Mouse (Mus musculus): Measurements from ENCODE around the gene 1700008O03Rik.

1700008O03Rik gene

GRCm38 (mm10) chr7:44385720-44386119, at the start of gene 1700008O03Rik:
1700008O03Rik (minus strand) TSS chr7:44385820.
- no peak for TF ChIP-seq GATA4 (IDR thresholded peaks at IDR 0.05; ENCODE audit: insufficient replicate concordance, low read length)

DNA sequence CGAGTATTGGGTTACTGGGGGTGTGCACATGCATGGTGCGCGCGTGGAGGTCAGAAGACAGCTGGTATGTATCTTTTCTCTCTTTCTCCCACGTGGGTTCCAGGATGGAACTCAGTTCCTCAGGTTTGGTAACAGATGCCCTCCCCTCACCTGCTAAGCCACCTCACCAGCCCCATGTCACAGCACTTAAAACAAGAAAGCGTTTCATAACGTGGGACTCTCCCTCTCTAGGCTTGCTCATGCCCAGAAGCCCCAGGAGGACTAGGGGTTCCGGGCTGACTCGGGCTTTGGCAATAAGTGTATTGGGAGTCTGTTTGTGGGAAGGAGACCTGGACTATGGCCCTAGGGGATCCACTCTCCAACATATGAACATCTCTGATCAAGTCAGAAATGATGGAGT, 48.5 kb upstream of the 1700008O03Rik start:
- no peak for TF ChIP-seq GATA4 (IDR thresholded peaks at IDR 0.05; ENCODE audit: insufficient replicate concordance, low read length)

GRCm38 (mm10) chr7:44433371-44433770, 47.8 kb upstream of the 1700008O03Rik start:
- no peak for TF ChIP-seq GATA4 (IDR thresholded peaks at IDR 0.05; ENCODE audit: insufficient replicate concordance, low read length)

GRCm38 (mm10) chr7:44432550-44432949, 46.9 kb upstream of the 1700008O03Rik start:
- TF ChIP-seq GATA4 (IDR thresholded peaks at IDR 0.05; ENCODE audit: insufficient replicate concordance, low read length): no peak

DNA sequence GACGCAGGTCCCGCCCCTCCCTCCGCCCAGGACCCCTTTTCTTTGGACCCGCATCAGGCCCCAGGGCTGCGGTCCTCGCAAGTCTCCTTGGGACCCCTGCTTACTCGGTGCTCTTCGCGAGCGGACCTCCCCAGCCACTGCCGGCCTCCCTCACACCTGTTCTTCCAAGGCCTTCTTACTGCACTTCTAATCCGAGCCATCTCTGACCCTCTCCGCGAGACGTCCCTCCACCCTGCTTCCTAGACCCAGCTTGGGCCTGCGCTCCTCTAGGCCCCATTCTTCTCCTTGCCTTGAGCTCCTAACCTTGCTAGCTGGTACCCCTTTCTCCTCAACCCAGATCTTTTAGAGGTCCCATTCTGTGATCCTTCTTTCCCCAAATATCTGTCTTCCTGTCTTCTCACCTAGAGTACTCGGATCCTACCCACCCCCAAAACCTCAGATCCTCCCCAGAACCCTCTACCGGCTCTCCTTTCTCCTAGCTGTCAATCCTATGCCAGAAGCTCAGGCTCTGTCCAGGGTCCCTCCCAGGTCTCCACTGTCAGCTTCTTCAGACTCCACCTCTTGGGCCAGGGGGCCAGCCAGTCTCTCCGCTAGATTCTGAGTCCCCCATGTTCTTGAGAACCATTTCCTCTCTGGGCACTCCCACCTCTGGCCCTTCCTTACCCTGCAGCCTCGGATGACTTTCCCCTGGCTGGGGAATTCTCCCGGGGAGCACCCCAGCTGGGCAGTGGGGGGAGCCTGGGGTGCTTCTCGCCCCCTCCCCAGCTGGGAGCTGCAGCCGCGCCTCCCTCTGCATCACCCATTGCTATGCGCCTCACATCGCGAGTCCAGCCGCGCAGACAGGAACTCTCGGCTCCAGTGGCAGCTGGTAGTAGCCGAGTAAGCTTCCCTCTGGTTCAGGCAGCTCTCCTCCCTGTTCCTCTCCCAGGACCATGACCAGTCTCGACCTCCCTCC, 44.2 kb upstream of the 1700008O03Rik start:
- TF ChIP-seq GATA4 (IDR thresholded peaks at IDR 0.05; ENCODE audit: insufficient replicate concordance, low read length): no peak

GRCm38 (mm10) chr7:44428968-44429521, 43.4 kb upstream of the 1700008O03Rik start, which contains the start of gene Lrrc4b:
Lrrc4b (plus strand) TSS chr7:44429018.
- no peak for TF ChIP-seq GATA4 (IDR thresholded peaks at IDR 0.05; ENCODE audit: insufficient replicate concordance, low read length)

DNA sequence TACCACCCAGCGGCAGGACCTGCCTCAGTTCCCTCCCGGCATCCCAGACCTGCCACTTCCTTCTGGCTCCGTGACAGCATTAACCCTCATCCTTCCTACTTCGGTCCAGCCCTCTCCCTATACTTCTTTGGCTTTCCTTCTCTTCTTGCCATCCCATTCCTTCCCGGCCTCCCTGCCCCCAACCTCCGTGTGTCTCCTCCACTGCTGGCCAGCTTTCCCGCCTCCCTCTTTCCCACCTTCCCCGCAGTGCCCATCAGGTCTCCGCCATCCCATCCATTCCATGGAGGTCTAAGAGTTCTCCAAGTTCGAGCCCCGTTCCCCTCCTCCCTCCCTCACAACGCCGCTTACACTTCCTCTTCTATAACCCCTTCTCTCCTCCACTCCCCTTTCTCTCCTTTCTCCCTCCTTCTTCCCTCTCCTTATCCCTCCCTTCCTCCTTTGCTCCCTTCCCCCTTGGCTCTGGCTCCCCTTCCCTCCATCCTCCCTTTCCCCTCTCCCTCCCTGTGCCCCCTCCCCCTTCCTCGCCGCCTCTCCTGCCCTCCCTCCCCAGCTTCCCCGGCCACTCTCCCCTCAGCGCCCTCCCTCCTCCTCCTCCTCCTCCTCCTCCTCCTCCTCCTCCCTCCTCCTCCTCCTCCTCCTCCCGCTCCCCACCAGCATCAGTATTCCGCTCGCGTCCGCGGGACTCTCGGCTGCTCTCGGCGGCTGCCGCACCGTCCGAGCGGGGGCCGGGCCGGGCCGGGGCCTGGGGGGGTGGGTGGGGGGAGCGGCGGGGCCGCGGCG, 42.7 kb upstream of the 1700008O03Rik start:
- TF ChIP-seq GATA4 (IDR thresholded peaks at IDR 0.05; ENCODE audit: insufficient replicate concordance, low read length): no peak

- no peak for TF ChIP-seq GATA4 (IDR thresholded peaks at IDR 0.05; ENCODE audit: insufficient replicate concordance, low read length)
These were observed 42.0 kb upstream of the 1700008O03Rik start for GRCm38 (mm10) chr7:44427666-44428065.

DNA sequence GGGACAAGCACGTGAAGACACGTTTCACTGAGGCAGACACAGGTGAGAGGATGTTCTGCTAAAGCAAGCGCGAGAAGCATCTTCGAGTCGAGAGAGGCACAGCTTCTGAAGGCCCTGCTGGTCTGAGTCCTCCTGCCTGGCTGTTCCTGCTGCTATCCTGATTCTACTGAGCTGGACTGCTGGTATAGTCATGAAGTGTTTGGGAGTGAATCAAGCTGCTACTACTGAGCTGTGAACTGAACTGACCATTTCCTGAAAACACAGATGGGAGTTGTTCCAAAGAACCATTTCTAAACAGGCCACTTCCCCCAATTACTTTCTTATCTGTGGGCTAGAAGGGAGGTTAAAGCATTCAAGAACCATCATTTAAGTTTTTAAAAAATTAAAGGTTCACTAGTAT, 27.7 kb upstream of the 1700008O03Rik start:
- TF ChIP-seq GATA4 (IDR thresholded peaks at IDR 0.05; ENCODE audit: insufficient replicate concordance, low read length): no peak

DNA sequence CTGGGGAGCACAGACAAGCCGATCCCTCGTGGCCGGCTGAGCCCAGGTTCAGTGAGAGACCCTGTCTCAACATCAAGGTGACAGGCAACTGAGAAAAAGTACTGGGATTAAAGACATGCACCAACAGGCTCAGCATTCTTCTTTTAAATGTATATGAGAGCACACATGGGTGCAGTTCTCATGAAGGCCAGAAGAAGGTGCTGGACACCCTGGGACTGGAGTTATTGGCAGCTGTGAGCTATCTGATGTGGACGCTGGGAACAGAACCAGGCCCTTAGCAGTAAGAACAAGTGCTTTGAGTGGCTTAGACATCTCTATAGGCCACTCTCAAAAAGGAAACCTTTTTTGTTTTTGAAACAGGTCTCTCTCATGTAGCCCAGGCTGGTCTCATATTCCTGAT, 25.5 kb upstream of the 1700008O03Rik start:
- TF ChIP-seq GATA4 (IDR thresholded peaks at IDR 0.05; ENCODE audit: insufficient replicate concordance, low read length): no peak

DNA sequence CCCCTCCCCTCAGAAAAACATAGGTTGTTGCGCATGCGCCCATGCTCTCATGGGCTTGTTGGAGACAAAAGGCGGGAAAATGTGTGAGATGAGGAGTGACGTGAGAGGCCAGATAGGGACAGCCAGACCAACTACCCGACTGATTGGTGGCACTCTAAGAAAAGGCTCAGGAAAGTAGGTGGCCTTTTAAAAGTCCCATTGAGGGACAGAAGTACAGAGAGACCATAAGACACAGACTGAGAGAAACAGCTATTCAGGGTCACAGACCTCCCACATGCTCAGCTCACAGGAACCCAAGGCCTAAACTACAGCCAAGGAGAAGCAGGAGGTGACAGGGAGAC, 20.4 kb upstream of the 1700008O03Rik start:
- TF ChIP-seq GATA4 (IDR thresholded peaks at IDR 0.05; ENCODE audit: insufficient replicate concordance, low read length): no peak

DNA sequence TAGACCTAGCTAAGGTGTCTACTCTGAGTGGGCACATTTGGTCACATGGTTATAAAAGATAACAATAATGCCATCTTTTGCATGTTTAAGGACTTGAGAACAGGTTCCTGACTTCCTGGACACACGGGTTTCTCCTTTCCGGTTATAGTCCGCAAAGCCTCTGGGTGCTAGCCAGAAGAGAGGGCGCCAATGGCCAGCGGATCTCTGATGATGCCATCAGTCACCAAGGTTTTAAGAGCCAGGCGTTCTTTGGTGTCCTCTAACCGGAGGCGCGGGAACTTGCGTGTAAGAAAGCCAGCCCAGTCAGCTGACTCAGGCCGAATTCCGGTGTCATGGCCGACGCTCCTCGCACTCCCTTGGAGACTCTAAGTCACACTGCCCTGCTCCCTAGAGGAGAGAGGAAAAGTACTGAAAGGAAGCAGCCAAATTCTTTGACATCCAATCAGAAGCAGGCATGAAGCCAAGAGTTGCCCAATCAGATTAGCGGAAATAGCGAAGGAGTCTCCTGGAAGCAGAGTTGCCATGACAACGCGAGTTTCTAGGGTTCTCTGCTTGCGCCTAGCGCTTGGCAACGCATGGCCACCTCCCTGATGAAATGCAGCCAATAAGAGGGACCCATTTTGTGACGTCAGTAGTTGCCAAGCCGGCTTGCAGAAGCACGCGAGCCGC, 19.9 kb upstream of the 1700008O03Rik start:
- TF ChIP-seq GATA4 (IDR thresholded peaks at IDR 0.05; ENCODE audit: insufficient replicate concordance, low read length): no peak

- no peak for TF ChIP-seq GATA4 (IDR thresholded peaks at IDR 0.05; ENCODE audit: insufficient replicate concordance, low read length)
These were observed 16.1 kb upstream of the 1700008O03Rik start for GRCm38 (mm10) chr7:44401673-44402072.

DNA sequence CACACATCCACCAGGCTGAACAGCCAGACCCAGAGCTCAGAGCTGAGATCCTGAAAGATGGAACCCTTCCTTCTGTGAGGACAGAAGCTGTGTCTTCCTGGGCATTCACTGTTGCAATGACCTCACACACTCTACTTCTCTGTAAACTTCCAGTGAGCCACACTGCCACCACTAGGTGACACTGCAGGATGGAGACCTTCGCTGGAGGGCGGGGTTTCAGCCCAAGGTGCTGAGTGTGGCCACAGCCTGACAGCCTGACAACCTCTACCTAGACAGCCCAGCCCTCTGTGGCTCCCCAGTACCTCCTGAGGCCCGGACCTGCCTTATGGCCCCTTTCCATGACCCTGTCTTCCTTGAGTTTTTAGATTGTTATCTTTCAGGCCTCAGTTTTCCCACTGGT, 12.9 kb upstream of the 1700008O03Rik start:
- TF ChIP-seq GATA4 (IDR thresholded peaks at IDR 0.05; ENCODE audit: insufficient replicate concordance, low read length): no peak

DNA sequence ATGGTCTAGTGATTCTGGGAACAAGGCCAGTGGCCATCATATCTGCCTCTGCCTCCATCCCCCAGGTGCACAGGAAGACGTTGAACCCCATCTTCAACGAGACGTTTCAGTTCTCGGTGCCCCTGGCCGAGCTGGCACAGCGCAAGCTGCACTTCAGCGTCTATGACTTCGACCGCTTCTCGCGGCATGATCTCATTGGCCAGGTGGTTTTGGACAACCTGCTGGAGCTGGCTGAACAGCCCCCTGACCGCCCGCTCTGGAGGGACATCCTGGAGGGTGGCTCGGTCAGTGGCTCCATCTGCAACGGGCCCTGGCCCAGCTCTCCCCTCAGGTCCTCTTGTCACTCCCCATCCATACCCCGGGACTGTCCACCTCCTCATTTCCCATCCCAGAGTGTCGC, 7.7 kb upstream of the 1700008O03Rik start:
- TF ChIP-seq GATA4 (IDR thresholded peaks at IDR 0.05; ENCODE audit: insufficient replicate concordance, low read length): no peak

All from liver, adult (tissue).